Mouse (Mus musculus) large intestine, adult 2 months (tissue): ENCODE measurements around the gene Aanat. TPM values are rescaled to one million over a fixed set of nuclear protein-coding genes. Genes with fewer than 3 reads are reported as not detected.

ENCODE experiments used
- DNase-seq: peaks from one replicate; pipeline ENCODE4 v3.0.0-alpha.2; 2012; ENCODE audit warnings: low read depth, low spot score
- WGBS: fragments of 180-500 bp; shearing (Covaris S2); methylation state at CpG from one replicate; pipeline ENCODE4 v1.1.7; 2018; 5-methylcytosine and 5-hydroxymethylcytosine counted together
- polyA plus RNA-seq: library from polyadenylated mRNA; depleted of rRNA; stranded (reverse); fragments of >200 nt; gene quantifications from 2 replicates; pipeline ENCODE4 v1.2.3, GENCODE M21; 2012; rRNA removed

The Aanat gene
- not detected in 2 replicates for polyA plus RNA-seq

- WGBS, result 74% methylated on average over 5 of the region's 5 CpGs
- DNase-seq, result no peak
These were observed at the start of gene Aanat for GRCm38 (mm10) chr11:116586310-116586709. Aanat (plus strand) TSS chr11:116586432.

GRCm38 (mm10) chr11:116536685-116537084 is 49.5 kb upstream of the Aanat start:
- WGBS, result 95% methylated on average over 7 of the region's 7 CpGs
- DNase-seq, result no peak

GRCm38 (mm10) chr11:116537388-116537787 is 48.8 kb upstream of the Aanat start:
- DNase-seq, result no peak
- 84% methylated on average over 5 of the region's 5 CpGs for WGBS

- 86% methylated on average over 12 of the region's 12 CpGs for WGBS
- no peak for DNase-seq
These were observed 48.0 kb upstream of the Aanat start for GRCm38 (mm10) chr11:116538142-116538735.

- 70% methylated on average over 11 of the region's 11 CpGs for WGBS
- no peak for DNase-seq
These were observed 45.0 kb upstream of the Aanat start for GRCm38 (mm10) chr11:116541183-116541582.

GRCm38 (mm10) chr11:116543110-116543509 is 43.1 kb upstream of the Aanat start:
- DNase-seq, result no peak
- 76% methylated on average over 4 of the region's 4 CpGs for WGBS

GRCm38 (mm10) chr11:116547296-116548060 is 38.8 kb upstream of the Aanat start:
- 79% methylated on average over 17 of the region's 17 CpGs for WGBS
- no peak for DNase-seq

- DNase-seq, result no peak
- WGBS, result 94% methylated on average over 9 of the region's 9 CpGs
These were observed 37.5 kb upstream of the Aanat start for GRCm38 (mm10) chr11:116548780-116549179.

- WGBS, result 89% methylated on average over 11 of the region's 11 CpGs
- DNase-seq, result no peak
These were observed 36.8 kb upstream of the Aanat start for GRCm38 (mm10) chr11:116549273-116550038.

GRCm38 (mm10) chr11:116550748-116551147 is 35.5 kb upstream of the Aanat start:
- no peak for DNase-seq
- 67% methylated on average over 7 of the region's 7 CpGs for WGBS

- 44% methylated on average over 1 of the region's 1 CpGs for WGBS
- DNase-seq, result no peak
These were observed 34.0 kb upstream of the Aanat start for GRCm38 (mm10) chr11:116552194-116552593.

- 34% methylated on average over 12 of the region's 12 CpGs for WGBS
These were observed 31.9 kb upstream of the Aanat start for GRCm38 (mm10) chr11:116554171-116554878.

GRCm38 (mm10) chr11:116555572-116555971 is 30.7 kb upstream of the Aanat start:
- 58% methylated on average over 1 of the region's 1 CpGs for WGBS
- no peak for DNase-seq

More at GRCm38 (mm10) chr11:116554171-116554878, 31.9 kb upstream of the Aanat start:
- no peak for DNase-seq

- DNase-seq, result no peak
- WGBS, result 70% methylated on average over 6 of the region's 6 CpGs
These were observed 29.9 kb upstream of the Aanat start for GRCm38 (mm10) chr11:116556308-116556707.

GRCm38 (mm10) chr11:116565283-116566041 is 20.8 kb upstream of the Aanat start:
- WGBS, result 27% methylated on average over 7 of the region's 7 CpGs
- no peak for DNase-seq

GRCm38 (mm10) chr11:116567531-116567930 is 18.7 kb upstream of the Aanat start:
- no peak for DNase-seq
- 96% methylated on average over 8 of the region's 8 CpGs for WGBS

- WGBS, result 90% methylated on average over 7 of the region's 7 CpGs
- DNase-seq, result no peak
These were observed 15.4 kb upstream of the Aanat start for GRCm38 (mm10) chr11:116570821-116571220.

- no peak for DNase-seq
These were observed 14.2 kb upstream of the Aanat start for GRCm38 (mm10) chr11:116571767-116572679.

More at GRCm38 (mm10) chr11:116571767-116572679, 14.2 kb upstream of the Aanat start:
- 44% methylated on average over 19 of the region's 19 CpGs for WGBS
